Mouse (Mus musculus) lung, postnatal 4 days (tissue): ENCODE measurements at regions not wholly inside any gene's neighbourhood (a gene's known extent, or its start where the extent isn't known, plus 50 kb on each side); places are given as distances from the start of the nearest gene placed in this dataset.

Experiments used
- DNase-seq, 2 experiments: peaks; one replicate each; pipeline ENCODE4 v3.0.0; 2021

GRCm38 (mm10) chr5:45923907-45924594, 66.6 kb upstream of the Lcorl start:
- DNase-seq, result no peak
